Mouse (Mus musculus): ENCODE results near the gene Il4i1. TPM values are rescaled to one million over a fixed set of nuclear protein-coding genes. Genes with fewer than 3 reads are reported as not detected.
A peak's percentile ranks its signal among the peaks of the same experiment; 100 is the strongest.

The Il4i1 gene
- 0.55 and 0.73 TPM in 2 replicates for total RNA-seq (2017)

- peak; percentile 85 for ATAC-seq (replicated peaks; ENCODE audit: low read depth, poor library complexity, severe bottlenecking)
Measured at GRCm38 (mm10) chr7:44815721-44816469, at the start of gene Il4i1, which contains the start of gene Nup62. Gene Il4i1, plus strand, starts transcription at chr7:44816387. Gene Nup62, plus strand, starts transcription at chr7:44816088.

- ATAC-seq (replicated peaks; ENCODE audit: low read depth, poor library complexity, severe bottlenecking) = no peak
Measured at GRCm38 (mm10) chr7:44768129-44768528, 48.1 kb upstream of the Il4i1 start.

GRCm38 (mm10) chr7:44770046-44770578 is 46.1 kb upstream of the Il4i1 start:
- peak; percentile 64 for ATAC-seq (replicated peaks; ENCODE audit: low read depth, poor library complexity, severe bottlenecking)

- ATAC-seq (replicated peaks; ENCODE audit: low read depth, poor library complexity, severe bottlenecking) = peak; percentile 37; the same call in 1 of the 2 replicates
Measured at GRCm38 (mm10) chr7:44772591-44773204, 43.5 kb upstream of the Il4i1 start.

- ATAC-seq (replicated peaks; ENCODE audit: low read depth, poor library complexity, severe bottlenecking) = no peak
Measured at GRCm38 (mm10) chr7:44776849-44777498, 39.2 kb upstream of the Il4i1 start.

- ATAC-seq (replicated peaks; ENCODE audit: low read depth, poor library complexity, severe bottlenecking) = no peak
Measured at GRCm38 (mm10) chr7:44780101-44780500, 36.1 kb upstream of the Il4i1 start.

GRCm38 (mm10) chr7:44789531-44789930 is 26.7 kb upstream of the Il4i1 start:
- ATAC-seq (replicated peaks; ENCODE audit: low read depth, poor library complexity, severe bottlenecking) = no peak

- ATAC-seq (replicated peaks; ENCODE audit: low read depth, poor library complexity, severe bottlenecking) = no peak
Measured at GRCm38 (mm10) chr7:44790066-44790465, 26.1 kb upstream of the Il4i1 start.

GRCm38 (mm10) chr7:44792781-44793180 is 23.4 kb upstream of the Il4i1 start:
- ATAC-seq (replicated peaks; ENCODE audit: low read depth, poor library complexity, severe bottlenecking) = no peak

GRCm38 (mm10) chr7:44808927-44809326 is 7.3 kb upstream of the Il4i1 start:
- no peak for ATAC-seq (replicated peaks; ENCODE audit: low read depth, poor library complexity, severe bottlenecking)

- no peak for ATAC-seq (replicated peaks; ENCODE audit: low read depth, poor library complexity, severe bottlenecking)
Measured at GRCm38 (mm10) chr7:44809466-44809865, 6.7 kb upstream of the Il4i1 start.

GRCm38 (mm10) chr7:44810365-44810764 is 5.8 kb upstream of the Il4i1 start:
- no peak for ATAC-seq (replicated peaks; ENCODE audit: low read depth, poor library complexity, severe bottlenecking)

- no peak for ATAC-seq (replicated peaks; ENCODE audit: low read depth, poor library complexity, severe bottlenecking)
Measured at GRCm38 (mm10) chr7:44810819-44811557, 5.2 kb upstream of the Il4i1 start.

- no peak for ATAC-seq (replicated peaks; ENCODE audit: low read depth, poor library complexity, severe bottlenecking)
Measured at GRCm38 (mm10) chr7:44812651-44813325, 3.4 kb upstream of the Il4i1 start.

GRCm38 (mm10) chr7:44813985-44814384 is 2.2 kb upstream of the Il4i1 start:
- ATAC-seq (replicated peaks; ENCODE audit: low read depth, poor library complexity, severe bottlenecking) = no peak

GRCm38 (mm10) chr7:44814423-44814822 is 1.8 kb upstream of the Il4i1 start:
- ATAC-seq (replicated peaks; ENCODE audit: low read depth, poor library complexity, severe bottlenecking) = no peak

GRCm38 (mm10) chr7:44814952-44815553 is 1.1 kb upstream of the Il4i1 start:
- no peak for ATAC-seq (replicated peaks; ENCODE audit: low read depth, poor library complexity, severe bottlenecking)

GRCm38 (mm10) chr7:44816470-44817021 is 359 bp downstream of the Il4i1 start, which contains the start of gene Atf5:
Gene Atf5, minus strand, starts transcription at chr7:44816658.
- ATAC-seq (replicated peaks; ENCODE audit: low read depth, poor library complexity, severe bottlenecking) = no peak

- no peak for ATAC-seq (replicated peaks; ENCODE audit: low read depth, poor library complexity, severe bottlenecking)
Measured at GRCm38 (mm10) chr7:44817441-44817840, 1.3 kb downstream of the Il4i1 start.
